18 mouse cellular contexts compared by ENCODE assay signal in the genomic region with DNA sequence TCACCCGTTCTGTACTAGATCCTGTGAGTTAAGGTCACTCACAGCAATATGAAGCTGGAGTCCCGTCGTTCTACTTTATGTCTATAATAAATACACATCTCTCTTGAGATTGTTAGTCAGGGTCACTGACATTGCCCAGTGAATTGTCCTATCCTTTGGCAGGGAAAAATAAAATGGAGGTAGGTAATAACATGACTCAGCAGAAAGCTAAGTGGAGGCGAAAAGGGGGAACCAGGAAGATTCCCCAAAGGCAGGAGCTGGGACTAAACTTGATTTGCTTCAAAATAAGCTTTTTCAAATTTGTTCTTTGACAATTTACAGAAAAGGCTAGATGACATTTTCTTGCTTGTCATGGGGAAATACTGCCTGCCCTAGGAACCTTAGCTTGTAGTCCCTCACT. TPM values are rescaled to one million over a fixed set of nuclear protein-coding genes. Genes with fewer than 3 reads are reported as not detected.
"Had no signal": no experiment of that assay in that cellular context is flagged by ENCODE, and none has a peak within 500 bp of the region (broad histone marks: within the 10 kb centered on the region; RNA-seq: fewer than 3 reads in every experiment).

No protein-coding gene starts in this region.

- H3K27me3 ChIP-seq: kidney, embryonic 15.5 days; limb, embryonic 12.5 days; limb, embryonic 15.5 days; liver, embryonic 13.5 days had no signal

- H3K27ac ChIP-seq: kidney, embryonic 15.5 days; limb, embryonic 12.5 days; limb, embryonic 15.5 days; liver, embryonic 13.5 days had no signal

- H3K4me2 ChIP-seq: kidney, embryonic 15.5 days; limb, embryonic 12.5 days; limb, embryonic 15.5 days; liver, embryonic 13.5 days; midbrain, embryonic 11.5 days had no signal

- DNase-seq: kidney, postnatal 14 days; kidney, postnatal 4 days; left cerebral cortex, postnatal 4 days; liver, embryonic 13.5 days; lung, adult 2 months; lung, postnatal 14 days; lung, postnatal 4 days; midbrain, embryonic 14.5 days; thymus, adult 18-20 months; thymus, postnatal 36 days had no signal

- H3K9me3 ChIP-seq: kidney, embryonic 15.5 days; limb, embryonic 12.5 days; limb, embryonic 15.5 days; liver, embryonic 13.5 days had no signal

- H3K4me3 ChIP-seq: kidney, embryonic 15.5 days; limb, embryonic 12.5 days; limb, embryonic 15.5 days; liver, embryonic 13.5 days had no signal

- H3K9ac ChIP-seq: kidney, embryonic 15.5 days; limb, embryonic 12.5 days; limb, embryonic 15.5 days; liver, embryonic 13.5 days had no signal

RNA-seq across cellular contexts. Expression of gene Gm20388, which starts 20.7 kb away (rescaled TPM):
- total RNA-seq: layer of hippocampus, postnatal 14 days had no signal
- polyA plus RNA-seq: limb, embryonic 12.5 days; liver, embryonic 13.5 days; lung, embryonic 16.5 days; midbrain, embryonic 11.5 days; midbrain, postnatal 0 days; neural tube, embryonic 11.5 days had no signal
